Mouse (Mus musculus): ENCODE results near the gene Trrap.

Trrap gene

DNA sequence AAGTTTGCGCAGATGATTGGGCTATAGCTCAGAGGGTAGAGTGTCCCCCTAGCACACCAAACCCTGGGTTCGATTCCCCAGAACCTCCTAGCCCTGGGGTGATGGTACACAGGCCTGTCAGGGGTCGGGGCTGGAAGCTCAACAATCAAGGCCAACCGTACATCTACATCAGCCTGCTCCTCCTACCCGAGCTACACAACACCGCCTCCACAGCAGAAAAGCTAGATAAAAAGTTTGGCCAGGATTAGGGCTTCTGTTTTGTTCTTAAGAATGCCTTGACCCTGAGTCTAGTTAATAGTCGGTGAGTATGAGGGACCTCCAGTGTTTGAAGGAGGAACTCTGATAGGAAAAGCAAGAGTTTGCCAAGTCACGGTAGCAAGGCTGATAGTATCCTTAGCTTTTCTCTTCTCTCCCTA lies 1.5 kb downstream of the Trrap start:
- in situ Hi-C loops (cut with MboI, MseI) = loop anchor here in 1 of 2 experiments (10.0 to 25.0 kb wide), 3 partner anchors 557 to 1844 kb away; partner anchors contain the start of genes Rnf6 and Tecpr1

- in situ Hi-C loops (cut with MboI, MseI) = loop anchor here (10.0 to 25.0 kb wide), 2 partner anchors 561 to 1048 kb away; partner anchors contain the start of gene Tecpr1 (in 1 of the 2)
Observed at GRCm38 (mm10) chr5:144773231-144773630, 5.7 kb downstream of the Trrap start.

- in situ Hi-C loops (cut with MboI, MseI) = loop anchor here in 1 of 2 experiments (25.0 kb wide), 1 partner anchor 893 kb away; the partner anchor contains the start of gene Ankrd61
Observed at GRCm38 (mm10) chr5:144780654-144781053, 13.1 kb downstream of the Trrap start.

GRCm38 (mm10) chr5:144786464-144786863 lies 18.9 kb downstream of the Trrap start:
- in situ Hi-C loops (cut with MboI, MseI) = loop anchor here in 1 of 2 experiments (25.0 kb wide), 1 partner anchor 899 kb away; the partner anchor contains the start of gene Ankrd61

DNA sequence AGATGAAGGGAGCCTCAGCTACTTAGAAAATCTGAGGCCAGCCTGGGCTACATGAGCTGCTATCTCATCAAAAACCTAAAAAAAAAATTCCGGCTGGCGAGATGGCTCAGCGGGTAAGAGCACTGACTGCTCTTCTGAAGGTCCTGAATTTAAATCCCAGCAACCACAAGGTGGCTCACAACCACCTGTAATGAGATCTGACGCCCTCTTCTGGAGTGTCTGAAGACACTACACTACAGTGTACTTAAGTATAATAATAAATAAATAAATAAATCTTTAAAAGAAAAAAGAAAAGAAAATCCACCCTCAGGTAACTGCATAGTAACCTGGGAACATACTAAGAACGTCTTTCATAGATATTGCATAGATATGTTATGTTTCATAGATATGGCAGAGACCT lies 25.8 kb downstream of the Trrap start:
- in situ Hi-C loops (cut with MboI, MseI) = loop anchor here (10.0 to 25.0 kb wide), 2 partner anchors 906 to 909 kb away; partner anchors contain the start of gene Ankrd61 (in 1 of the 2)

GRCm38 (mm10) chr5:144794687-144795086 lies 27.2 kb downstream of the Trrap start:
- in situ Hi-C loops (cut with MboI, MseI) = loop anchor here (10.0 to 25.0 kb wide), 2 partner anchors 907 to 910 kb away; partner anchors contain the start of gene Ankrd61 (in 1 of the 2)

DNA sequence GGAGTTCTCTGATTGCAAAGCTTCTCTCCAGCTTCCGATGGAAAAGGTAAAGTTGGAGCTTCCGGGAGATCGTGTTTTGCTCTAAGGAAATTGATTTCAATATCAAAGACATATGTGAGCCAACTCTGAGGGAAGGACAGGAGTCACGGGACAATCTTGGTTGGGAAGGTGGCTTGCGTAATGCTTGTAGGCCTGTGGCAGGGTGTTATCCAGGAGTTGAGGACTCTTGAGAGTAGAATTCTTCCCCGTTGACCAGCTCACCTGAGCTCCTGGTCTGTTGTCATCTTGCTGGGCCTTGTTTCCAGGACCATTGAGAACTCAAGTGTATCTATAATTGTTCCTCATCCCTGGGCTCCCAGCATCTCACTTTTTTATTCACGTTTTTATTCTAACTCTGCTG lies 29.6 kb downstream of the Trrap start:
- in situ Hi-C loops (cut with MboI, MseI) = loop anchor here (10.0 to 25.0 kb wide), 2 partner anchors 910 to 912 kb away; partner anchors contain the start of gene Ankrd61 (in 1 of the 2)

DNA sequence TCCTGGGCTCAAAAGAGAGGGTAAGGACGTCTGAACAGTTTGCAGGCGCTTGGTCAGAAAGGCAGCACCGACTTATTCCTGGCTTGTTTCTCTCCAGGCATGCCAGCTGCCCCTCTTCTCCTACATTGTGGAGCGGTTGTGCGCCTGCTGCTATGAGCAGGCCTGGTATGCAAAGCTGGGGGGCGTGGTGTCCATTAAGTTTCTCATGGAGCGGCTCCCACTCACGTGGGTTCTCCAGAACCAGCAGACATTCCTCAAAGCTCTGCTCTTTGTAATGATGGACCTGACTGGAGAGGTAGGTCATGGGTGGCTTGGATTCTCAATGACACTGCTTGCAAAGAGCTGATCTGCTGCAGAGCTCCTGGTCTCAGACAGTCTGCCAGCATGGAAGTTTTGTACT lies 35.5 kb downstream of the Trrap start:
- in situ Hi-C loops (cut with MboI, MseI) = no loop called here

- in situ Hi-C loops (cut with MboI, MseI) = no loop called here
Observed at GRCm38 (mm10) chr5:144804181-144804580, 36.6 kb downstream of the Trrap start.

DNA sequence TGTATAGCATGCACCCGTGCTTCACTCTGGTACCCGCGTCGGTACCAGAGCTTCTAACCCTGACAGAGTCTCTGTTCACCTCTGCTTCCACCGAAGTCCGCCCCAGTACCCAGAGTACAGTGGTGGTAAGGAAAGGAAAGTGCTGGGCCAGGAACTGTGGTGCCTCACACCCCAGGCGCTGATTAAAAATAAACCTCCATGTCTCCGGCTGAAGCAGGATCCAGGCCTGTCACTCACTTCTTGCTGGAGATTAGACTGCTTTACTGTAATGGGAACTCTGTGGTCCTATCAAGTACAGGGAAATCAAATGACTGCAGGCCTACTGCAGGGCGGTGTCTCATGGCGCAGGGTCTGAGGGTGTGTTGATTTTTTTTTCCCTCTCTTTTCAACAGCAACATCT lies 39.4 kb downstream of the Trrap start:
- in situ Hi-C loops (cut with MboI, MseI) = no loop called here

DNA sequence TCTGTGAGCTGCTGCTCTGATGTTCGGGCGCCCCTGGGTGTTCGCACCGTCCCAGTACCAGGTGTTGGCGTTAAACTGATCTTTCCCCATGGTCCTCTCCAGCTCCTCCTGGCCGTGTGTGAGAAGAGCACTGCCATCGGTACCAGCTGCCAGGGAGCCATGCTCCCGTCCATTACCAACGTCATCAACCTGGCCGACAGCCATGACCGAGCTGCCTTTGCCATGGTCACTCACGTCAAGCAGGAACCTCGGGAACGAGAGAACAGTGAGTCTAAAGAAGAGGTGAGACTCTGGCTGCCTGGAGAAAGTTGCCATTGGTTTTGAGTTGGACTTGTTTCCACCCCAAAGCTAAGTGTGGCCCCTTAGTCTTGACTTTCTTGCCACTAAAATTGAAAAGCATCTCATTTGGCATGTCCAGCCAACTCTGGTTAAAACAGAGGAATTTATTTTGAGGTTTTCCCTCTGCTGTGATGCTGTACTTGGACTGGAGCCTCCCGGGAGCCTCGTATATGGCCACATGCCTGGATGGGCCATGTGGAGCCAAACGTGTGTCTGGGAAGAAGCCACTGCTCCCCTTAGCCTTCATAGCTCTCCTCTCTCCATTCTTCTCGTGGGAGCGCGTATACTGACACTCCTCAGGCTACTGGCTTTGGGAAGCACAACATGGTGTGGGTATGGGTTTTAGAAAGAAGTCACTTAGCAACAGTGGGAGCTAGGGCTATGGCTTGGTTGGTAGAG lies 61.0 kb downstream of the Trrap start:
- in situ Hi-C loops (cut with MboI, MseI) = no loop called here

- in situ Hi-C loops (cut with MboI, MseI) = no loop called here
Observed at GRCm38 (mm10) chr5:144829631-144830030, 62.1 kb downstream of the Trrap start.

DNA sequence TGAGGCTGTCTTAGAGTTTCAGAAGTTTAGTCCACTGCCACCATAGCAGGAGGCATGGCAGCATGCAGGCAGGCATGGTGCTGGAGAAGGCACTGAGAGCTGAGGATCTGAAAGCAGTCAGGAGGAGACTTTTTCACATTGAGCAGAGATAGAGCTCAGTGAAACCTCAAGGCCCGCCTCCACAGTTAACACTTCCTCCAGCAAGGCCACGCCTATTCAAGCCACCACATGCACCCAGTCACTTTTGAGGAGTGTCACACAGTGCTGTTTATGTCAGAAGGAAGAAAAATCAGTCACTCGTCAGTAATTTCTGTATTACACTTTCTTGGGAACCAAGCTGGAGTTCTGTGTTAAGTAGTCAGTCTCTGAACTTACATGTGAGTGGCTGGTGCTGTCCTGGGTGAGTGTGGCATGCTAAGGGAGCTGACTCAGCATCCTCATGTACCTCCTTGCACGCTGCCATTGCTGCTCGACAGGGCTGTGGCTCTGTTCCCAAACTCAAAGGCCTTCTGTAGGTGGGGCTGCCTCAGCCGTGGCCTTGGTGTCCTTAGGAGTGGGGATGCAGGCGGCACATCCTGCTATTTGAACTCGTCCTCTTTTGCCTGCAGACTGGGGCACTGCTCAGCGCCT lies 64.4 kb downstream of the Trrap start:
- in situ Hi-C loops (cut with MboI, MseI) = no loop called here

DNA sequence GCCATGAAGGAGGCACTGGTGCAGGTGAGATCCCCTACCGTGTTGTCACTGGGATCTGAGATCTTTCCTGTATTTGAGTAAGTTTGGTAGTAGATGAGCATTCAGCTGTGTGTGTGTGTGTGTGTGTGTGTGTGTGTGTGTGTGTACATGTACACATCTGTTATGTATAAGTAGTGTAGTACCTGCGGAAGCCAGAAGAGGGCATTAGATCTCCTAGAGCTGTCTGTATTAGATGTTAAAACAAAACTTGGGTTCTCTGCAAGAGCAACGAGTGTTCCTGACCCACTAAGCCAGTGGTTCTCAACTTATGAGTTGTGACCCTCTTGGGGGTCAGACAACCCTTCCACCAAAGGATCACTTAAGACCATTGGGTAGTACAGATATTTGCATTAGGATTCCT lies 68.6 kb downstream of the Trrap start:
- in situ Hi-C loops (cut with MboI, MseI) = no loop called here

GRCm38 (mm10) chr5:144845352-144845751 lies 77.8 kb downstream of the Trrap start:
- in situ Hi-C loops (cut with MboI, MseI) = no loop called here

- in situ Hi-C loops (cut with MboI, MseI) = no loop called here
Observed at GRCm38 (mm10) chr5:144848735-144849134, 81.2 kb downstream of the Trrap start.

GRCm38 (mm10) chr5:144849932-144850331 lies 82.4 kb downstream of the Trrap start:
- in situ Hi-C loops (cut with MboI, MseI) = no loop called here

DNA sequence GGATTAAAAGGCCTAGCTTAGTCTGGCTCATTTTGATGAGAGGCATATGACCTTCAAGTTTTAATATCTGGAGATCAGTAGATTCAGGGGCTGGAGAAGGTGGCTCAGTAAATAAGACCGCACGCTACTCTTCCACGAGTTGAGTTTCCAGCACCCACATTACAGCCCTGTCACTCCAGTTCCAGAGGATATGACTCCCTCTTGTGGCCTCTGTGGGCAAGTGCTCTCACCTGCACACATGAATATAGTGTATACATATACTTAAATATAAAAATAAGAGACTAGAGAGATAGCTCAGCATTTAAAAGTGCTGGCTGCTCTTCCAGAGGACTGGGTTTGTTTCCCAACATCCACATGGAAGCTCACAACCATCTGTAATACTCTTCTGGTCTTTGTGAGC lies 84.3 kb downstream of the Trrap start:
- in situ Hi-C loops (cut with MboI, MseI) = no loop called here

DNA sequence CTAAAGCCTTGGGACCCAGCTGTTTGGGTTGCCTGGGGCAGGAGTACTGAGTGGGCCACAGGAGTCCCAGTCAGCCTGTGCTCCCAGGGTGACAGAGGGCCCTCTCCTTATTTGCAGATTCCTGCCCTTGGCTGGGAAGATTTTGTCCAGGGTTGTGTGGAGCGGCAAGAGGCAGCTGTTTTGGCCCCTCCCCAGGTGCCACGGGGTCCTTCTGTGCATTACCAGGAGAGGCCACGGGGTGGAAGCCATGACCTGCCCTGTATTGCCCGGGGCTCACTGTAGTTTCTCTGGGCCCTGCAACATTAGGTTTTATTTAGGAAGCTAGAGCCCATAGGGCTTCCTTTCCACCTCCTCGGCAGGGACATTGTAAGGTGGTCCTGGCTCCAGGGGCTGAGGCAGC lies 86.4 kb downstream of the Trrap start:
- in situ Hi-C loops (cut with MboI, MseI) = no loop called here

- in situ Hi-C loops (cut with MboI, MseI) = no loop called here
Observed at GRCm38 (mm10) chr5:144855936-144856335, 88.4 kb downstream of the Trrap start.

- in situ Hi-C loops (cut with MboI, MseI) = no loop called here
Observed at GRCm38 (mm10) chr5:144858527-144858926, 91.0 kb downstream of the Trrap start.

DNA sequence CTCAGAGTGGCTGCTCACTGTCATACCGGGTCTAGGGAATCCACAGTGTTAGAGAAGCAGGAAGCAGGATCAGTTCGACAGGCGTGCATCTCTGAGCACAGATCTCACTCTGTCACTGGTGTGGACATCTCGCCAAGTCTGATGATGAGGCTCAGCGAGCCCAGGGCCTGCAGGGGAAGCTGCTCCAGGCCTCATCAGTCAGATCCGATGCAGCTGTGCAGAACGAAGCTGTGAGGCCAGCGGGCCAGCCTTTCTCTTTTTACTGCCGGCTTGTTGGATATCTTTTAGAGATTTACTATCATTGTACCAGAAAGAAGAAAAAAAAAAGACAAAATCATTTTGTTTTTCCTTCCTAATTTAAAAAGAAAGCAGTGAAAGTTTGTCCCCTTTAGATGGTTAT lies 91.8 kb downstream of the Trrap start:
- in situ Hi-C loops (cut with MboI, MseI) = no loop called here

GRCm38 (mm10) chr5:144860913-144861312 lies 93.4 kb downstream of the Trrap start:
- in situ Hi-C loops (cut with MboI, MseI) = no loop called here

All from T-helper 17 cell (primary cell).